Mouse (Mus musculus): Measurements from ENCODE around the gene 1810062G17Rik.

1810062G17Rik gene

GRCm38 (mm10) chr3:36524466-36524865 lies 48.7 kb downstream of the 1810062G17Rik start:
- H3K27me3 ChIP-seq (ENCODE audit: insufficient read depth, low read length), result peaks cover 44% of the 10 kb centered on the region
- H3K4me1 ChIP-seq (replicated peaks; ENCODE audit: low read depth, low read length), result peaks cover 24% of the 10 kb centered on the region
- no peak overlapping the region for H3K4me3 ChIP-seq (replicated peaks; ENCODE audit: low read length)
- H3K9me3 ChIP-seq (ENCODE audit: low read length), result peaks cover 3% of the 10 kb centered on the region; the same call in 1 of the 2 replicates
- TF ChIP-seq NANOG (IDR thresholded peaks at IDR 0.05; ENCODE audit: borderline replicate concordance, low read length), result no peak
- no peak for TF ChIP-seq POU5F1 (IDR thresholded peaks at IDR 0.05; ENCODE audit: borderline replicate concordance, low read length)
- no peaks in the 10 kb centered on the region for H3K36me3 ChIP-seq (ENCODE audit: insufficient read depth, low read length)

GRCm38 (mm10) chr3:36530345-36530744 lies 54.6 kb downstream of the 1810062G17Rik start:
- H3K27me3 ChIP-seq (ENCODE audit: insufficient read depth, low read length), result peaks cover 5% of the 10 kb centered on the region
- no peak for TF ChIP-seq POU5F1 (IDR thresholded peaks at IDR 0.05; ENCODE audit: borderline replicate concordance, low read length)
- no peak for TF ChIP-seq CTCF (conservative IDR thresholded peaks at IDR 0.05; ENCODE audit: low read length)
- no peaks in the 10 kb centered on the region for H3K36me3 ChIP-seq (ENCODE audit: insufficient read depth, low read length)
- H3K4me3 ChIP-seq (replicated peaks; ENCODE audit: low read length), result no peak overlapping the region
- H3K9me3 ChIP-seq (ENCODE audit: low read length), result no peaks in the 10 kb centered on the region; the same call in 1 of the 2 replicates
- H3K4me1 ChIP-seq (replicated peaks; ENCODE audit: low read depth, low read length), result peaks cover 19% of the 10 kb centered on the region

- H3K9me3 ChIP-seq (ENCODE audit: low read length), result no peaks in the 10 kb centered on the region; the same call in 1 of the 2 replicates
- TF ChIP-seq CTCF (conservative IDR thresholded peaks at IDR 0.05; ENCODE audit: low read length) (no peak), NANOG (IDR thresholded peaks at IDR 0.05; ENCODE audit: borderline replicate concordance, low read length) (no peak), POU5F1 (IDR thresholded peaks at IDR 0.05; ENCODE audit: borderline replicate concordance, low read length) (no peak)
Measured at GRCm38 (mm10) chr3:36530781-36531180, 55.0 kb downstream of the 1810062G17Rik start.

GRCm38 (mm10) chr3:36531242-36531641 lies 55.5 kb downstream of the 1810062G17Rik start:
- Histone ChIP-seq H3K27me3 (ENCODE audit: insufficient read depth, low read length) (peaks cover 5% of the 10 kb centered on the region), H3K9me3 (ENCODE audit: low read length) (no peaks in the 10 kb centered on the region; the same call in 1 of the 2 replicates), H3K4me1 (replicated peaks; ENCODE audit: low read depth, low read length) (peaks cover 19% of the 10 kb centered on the region), H3K4me3 (replicated peaks; ENCODE audit: low read length) (no peak overlapping the region), H3K36me3 (ENCODE audit: insufficient read depth, low read length) (no peaks in the 10 kb centered on the region)
- TF ChIP-seq NANOG (IDR thresholded peaks at IDR 0.05; ENCODE audit: borderline replicate concordance, low read length) (no peak), CTCF (conservative IDR thresholded peaks at IDR 0.05; ENCODE audit: low read length) (no peak), POU5F1 (IDR thresholded peaks at IDR 0.05; ENCODE audit: borderline replicate concordance, low read length) (no peak)

More at GRCm38 (mm10) chr3:36530781-36531180, 55.0 kb downstream of the 1810062G17Rik start:
- Histone ChIP-seq H3K27me3 (ENCODE audit: insufficient read depth, low read length) (peaks cover 5% of the 10 kb centered on the region), H3K4me1 (replicated peaks; ENCODE audit: low read depth, low read length) (peaks cover 19% of the 10 kb centered on the region), H3K36me3 (ENCODE audit: insufficient read depth, low read length) (no peaks in the 10 kb centered on the region), H3K4me3 (replicated peaks; ENCODE audit: low read length) (no peak overlapping the region)

All from E14TG2a.4 (cell line).